Mouse (Mus musculus) limb, embryonic 11.5 days (tissue): ENCODE data around the gene Hmgcl. TPM values are rescaled to one million over a fixed set of nuclear protein-coding genes. Genes with fewer than 3 reads are reported as not detected.
A peak's percentile ranks its signal among the peaks of the same experiment; 100 is the strongest.

Source experiments
- ATAC-seq: fragments of 200-750 bp; cut with Nextera tagmentation; 2 replicates; pipeline ENCODE4 v1.8.0; 2017; ENCODE audit warnings: low read depth; ENCODE audit not compliant: insufficient number of reproducible peaks, low FRiP score, low TSS enrichment
- DNase-seq: peaks from one replicate; pipeline ENCODE4 v3.0.0-alpha.2; 2015; ENCODE audit warnings: low spot score
- H3K27ac ChIP-seq: fragments of 300-500 bp; sonication (generic); replicated peaks from 2 replicates; pipeline ENCODE4 v1.5.1; 2014; ENCODE audit warnings: low read depth, mild to moderate bottlenecking, low read length
- H3K27me3 ChIP-seq: fragments of 300-500 bp; sonication (generic); 2 replicates; pipeline ENCODE4 v1.6.1; 2014; ENCODE audit warnings: mild to moderate bottlenecking, low read length, mixed read lengths; ENCODE audit not compliant: control insufficient read depth, insufficient read depth
- H3K36me3 ChIP-seq: fragments of 300-500 bp; sonication (generic); 2 replicates; pipeline ENCODE4 v1.6.1; 2014; ENCODE audit warnings: mild to moderate bottlenecking, low read length, moderate library complexity, mixed read lengths; ENCODE audit not compliant: control insufficient read depth, insufficient read depth
- H3K4me1 ChIP-seq: fragments of 300-500 bp; sonication (generic); 2 replicates; pipeline ENCODE4 v1.6.1; 2014; ENCODE audit warnings: low read length, mixed read lengths; ENCODE audit not compliant: control insufficient read depth, insufficient read depth
- H3K4me2 ChIP-seq: fragments of 300-500 bp; sonication (generic); 2 replicates; pipeline ENCODE4 v1.6.1; 2014; ENCODE audit warnings: low read depth, mild to moderate bottlenecking, moderate library complexity; ENCODE audit not compliant: severe bottlenecking
- H3K4me3 ChIP-seq: fragments of 300-500 bp; sonication (generic); 2 replicates; pipeline ENCODE4 v1.5.1; 2014; ENCODE audit warnings: low read depth, low read length
- H3K9ac ChIP-seq: fragments of 300-500 bp; sonication (generic); 2 replicates; pipeline ENCODE4 v1.6.1; 2014; ENCODE audit warnings: mild to moderate bottlenecking, low read length
- H3K9me3 ChIP-seq: fragments of 300-500 bp; sonication (generic); 2 replicates; pipeline ENCODE4 v1.6.1; 2016; ENCODE audit warnings: low read length; ENCODE audit not compliant: control insufficient read depth
- WGBS: fragments of 180-500 bp; shearing (Covaris S2); extraction: QIAGEN DNeasy Blood & Tissue Kit; methylation state at CpG from one replicate; pipeline ENCODE4 v1.1.7; 2014; 5-methylcytosine and 5-hydroxymethylcytosine counted together
- polyA plus RNA-seq: library from polyadenylated mRNA; unstranded; fragments of >200 nt; fragmentation: Nextera tagmentation; extraction: Ambion mirVana; gene quantifications from 2 replicates; pipeline ENCODE4 v1.2.1, GENCODE M21; 2014

The Hmgcl gene
- polyA plus RNA-seq, 1 experiment from 2014 or later, result 79.7 TPM

GRCm38 (mm10) chr4:135922190-135922589 lies 24.1 kb upstream of the Hmgcl start:
- 74% methylated on average over 1 of the region's 1 CpGs for WGBS
- Histone ChIP-seq H3K4me1 (peaks cover 3% of the 10 kb centered on the region; the same call in 1 of the 2 replicates), H3K27ac (no peak overlapping the region), H3K4me2 (no peak overlapping the region; the same call in 1 of the 2 replicates), H3K4me3 (peak overlapping the region; percentile 74), H3K9ac (no peak overlapping the region), H3K27me3 (no peaks in the 10 kb centered on the region), H3K36me3 (peaks cover 2% of the 10 kb centered on the region; the same call in 1 of the 2 replicates), H3K9me3 (no peaks in the 10 kb centered on the region)
- DNase-seq, result no peak
- no peak for ATAC-seq

GRCm38 (mm10) chr4:135924418-135924817 lies 21.8 kb upstream of the Hmgcl start:
- WGBS, result 83% methylated on average over 2 of the region's 2 CpGs
- no peak for ATAC-seq
- no peaks in the 10 kb centered on the region for H3K27me3 ChIP-seq
- DNase-seq, result no peak
- no peak overlapping the region for H3K9ac ChIP-seq
- no peaks in the 10 kb centered on the region for H3K9me3 ChIP-seq
- H3K4me3 ChIP-seq, result no peak overlapping the region
- no peak overlapping the region for H3K4me2 ChIP-seq
- peaks cover 3% of the 10 kb centered on the region; the same call in 1 of the 2 replicates for H3K4me1 ChIP-seq
- peaks cover 2% of the 10 kb centered on the region; the same call in 1 of the 2 replicates for H3K36me3 ChIP-seq
- H3K27ac ChIP-seq, result no peak overlapping the region

- Histone ChIP-seq H3K9me3 (no peaks in the 10 kb centered on the region), H3K36me3 (peaks cover 2% of the 10 kb centered on the region; the same call in 1 of the 2 replicates), H3K9ac (no peak overlapping the region), H3K4me3 (no peak overlapping the region), H3K27ac (no peak overlapping the region), H3K4me1 (peaks cover 3% of the 10 kb centered on the region; the same call in 1 of the 2 replicates), H3K4me2 (no peak overlapping the region), H3K27me3 (no peaks in the 10 kb centered on the region)
- DNase-seq, result no peak
- no peak for ATAC-seq
- WGBS, result 89% methylated on average over 5 of the region's 5 CpGs
Measured at GRCm38 (mm10) chr4:135925341-135925740, 20.9 kb upstream of the Hmgcl start.

GRCm38 (mm10) chr4:135926195-135926808 lies 19.9 kb upstream of the Hmgcl start:
- no peak overlapping the region for H3K4me2 ChIP-seq
- DNase-seq (no peak), ATAC-seq (no peak)
- peaks cover 2% of the 10 kb centered on the region; the same call in 1 of the 2 replicates for H3K36me3 ChIP-seq
- 82% methylated on average over 10 of the region's 10 CpGs for WGBS
- H3K27me3 ChIP-seq, result no peaks in the 10 kb centered on the region
- H3K4me1 ChIP-seq, result peaks cover 2% of the 10 kb centered on the region; the same call in 1 of the 2 replicates
- H3K9ac ChIP-seq, result no peak overlapping the region
- H3K9me3 ChIP-seq, result no peaks in the 10 kb centered on the region
- H3K4me3 ChIP-seq, result no peak overlapping the region
- no peak overlapping the region for H3K27ac ChIP-seq

GRCm38 (mm10) chr4:135926861-135927260 lies 19.4 kb upstream of the Hmgcl start:
- no peak for ATAC-seq
- peaks cover 2% of the 10 kb centered on the region; the same call in 1 of the 2 replicates for H3K36me3 ChIP-seq
- no peaks in the 10 kb centered on the region for H3K27me3 ChIP-seq
- no peak overlapping the region for H3K4me3 ChIP-seq
- no peaks in the 10 kb centered on the region for H3K4me1 ChIP-seq
- no peak overlapping the region for H3K27ac ChIP-seq
- H3K4me2 ChIP-seq, result no peak overlapping the region
- 91% methylated on average over 3 of the region's 3 CpGs for WGBS
- H3K9ac ChIP-seq, result no peak overlapping the region
- no peak for DNase-seq
- no peaks in the 10 kb centered on the region for H3K9me3 ChIP-seq

GRCm38 (mm10) chr4:135928376-135928775 lies 17.9 kb upstream of the Hmgcl start:
- Histone ChIP-seq H3K9me3 (no peaks in the 10 kb centered on the region), H3K36me3 (peaks cover 2% of the 10 kb centered on the region; the same call in 1 of the 2 replicates), H3K4me1 (no peaks in the 10 kb centered on the region), H3K4me2 (no peak overlapping the region), H3K9ac (no peak overlapping the region), H3K27ac (no peak overlapping the region), H3K4me3 (no peak overlapping the region), H3K27me3 (no peaks in the 10 kb centered on the region)
- no peak for DNase-seq
- ATAC-seq, result no peak
- WGBS, result 83% methylated on average over 9 of the region's 9 CpGs

GRCm38 (mm10) chr4:135929405-135929804 lies 16.8 kb upstream of the Hmgcl start:
- no peak overlapping the region for H3K4me3 ChIP-seq
- no peaks in the 10 kb centered on the region for H3K4me1 ChIP-seq
- DNase-seq (no peak), ATAC-seq (no peak)
- H3K9me3 ChIP-seq, result no peaks in the 10 kb centered on the region
- H3K36me3 ChIP-seq, result no peaks in the 10 kb centered on the region; the same call in 1 of the 2 replicates
- no peak overlapping the region for H3K9ac ChIP-seq
- no peak overlapping the region for H3K4me2 ChIP-seq
- 90% methylated on average over 5 of the region's 5 CpGs for WGBS
- H3K27me3 ChIP-seq, result no peaks in the 10 kb centered on the region
- no peak overlapping the region for H3K27ac ChIP-seq

- no peak overlapping the region for H3K27ac ChIP-seq
- no peak for ATAC-seq
- H3K4me1 ChIP-seq, result no peaks in the 10 kb centered on the region
- H3K27me3 ChIP-seq, result no peaks in the 10 kb centered on the region
- no peak for DNase-seq
- H3K9me3 ChIP-seq, result no peaks in the 10 kb centered on the region
- 95% methylated on average over 9 of the region's 9 CpGs for WGBS
- H3K36me3 ChIP-seq, result no peaks in the 10 kb centered on the region; the same call in 1 of the 2 replicates
- no peak overlapping the region for H3K4me3 ChIP-seq
- H3K4me2 ChIP-seq, result no peak overlapping the region
- H3K9ac ChIP-seq, result no peak overlapping the region
Measured at GRCm38 (mm10) chr4:135929828-135930227, 16.4 kb upstream of the Hmgcl start.
